Mouse (Mus musculus) CH12.LX (cell line): ENCODE data around the gene Chpf2. TPM values are rescaled to one million over a fixed set of nuclear protein-coding genes. Genes with fewer than 3 reads are reported as not detected.

ENCODE experiments used
- DNase-seq: peaks from one replicate; pipeline ENCODE4 v3.0.0-alpha.2; 2013; ENCODE audit errors: extremely low read depth
- H3K27ac ChIP-seq: 2 replicates; pipeline ENCODE4 v1.5.1; 2012; ENCODE audit warnings: low read depth, mild to moderate bottlenecking, control low read depth, moderate library complexity; ENCODE audit not compliant: insufficient read depth
- H3K27me3 ChIP-seq: replicated peaks from 2 replicates; pipeline ENCODE3; 2012; ENCODE audit warnings: inconsistent platforms
- H3K36me3 ChIP-seq, 2 experiments: replicated peaks in 1 of 2; 2 replicates each; pipeline versions ENCODE3 to v1.6.1; 2012; ENCODE audit warnings: inconsistent platforms in 1 of 2, low read length in 1 of 2, mild to moderate bottlenecking in 1 of 2, mixed read lengths in 1 of 2, moderate library complexity in 1 of 2; ENCODE audit not compliant: control insufficient read depth in 1 of 2, insufficient read depth in 1 of 2
- H3K4me1 ChIP-seq, 2 experiments: 2 replicates each; pipeline ENCODE4 v1.6.1; 2012; ENCODE audit warnings: inconsistent platforms in 1 of 2, moderate library complexity in 1 of 2; ENCODE audit not compliant: insufficient read depth in 2 of 2, control insufficient read depth in 1 of 2
- H3K4me2 ChIP-seq: 2 replicates; pipeline ENCODE4 v1.6.1; 2012; ENCODE audit warnings: low read depth, mild to moderate bottlenecking, control low read depth; ENCODE audit not compliant: poor library complexity, insufficient read depth, severe bottlenecking
- H3K4me3 ChIP-seq, 3 experiments: fragments of 150-350 bp in 1 of 3; sonication (generic) in 1 of 3; replicated peaks in 1 of 3; 2 replicates each; pipeline versions ENCODE3 to v1.5.1; 2011 to 2012; ENCODE audit warnings: low read depth in 2 of 3, low read length in 2 of 3, mild to moderate bottlenecking in 2 of 3, moderate library complexity in 2 of 3, control low read depth in 1 of 3, improper control_type of control experiment in 1 of 3, inconsistent platforms in 1 of 3, mixed read lengths in 1 of 3; ENCODE audit not compliant: poor library complexity in 1 of 3
- H3K79me2 ChIP-seq: replicated peaks from 2 replicates; pipeline ENCODE4 v1.6.1; 2012; ENCODE audit warnings: mild to moderate bottlenecking, moderate library complexity; ENCODE audit not compliant: control insufficient read depth, poor library complexity, insufficient read depth, severe bottlenecking; ENCODE audit errors: extremely low read depth
- H3K9ac ChIP-seq: 2 replicates; pipeline ENCODE4 v1.6.1; 2012; ENCODE audit warnings: low read depth, mild to moderate bottlenecking, control low read depth, moderate library complexity; ENCODE audit not compliant: insufficient read depth
- H3K9me3 ChIP-seq: replicated peaks from 2 replicates; pipeline ENCODE3; 2012; ENCODE audit warnings: low read length, inconsistent platforms, mixed read lengths
- CHD1 ChIP-seq: IDR thresholded peaks from 2 replicates; pipeline ENCODE4 v1.6.1; 2012; ENCODE audit warnings: low read depth, low read length, improper control_type of control experiment, inconsistent platforms
- E2F4 ChIP-seq: IDR thresholded peaks from 2 replicates; pipeline ENCODE4 v1.6.1; 2011; ENCODE audit warnings: low read depth, low read length, improper control_type of control experiment; ENCODE audit not compliant: insufficient replicate concordance
- ETS1 ChIP-seq: conservative IDR thresholded peaks from 2 replicates; pipeline ENCODE4 v1.6.1; 2012; ENCODE audit warnings: low read depth, mild to moderate bottlenecking, inconsistent platforms, low read length, improper control_type of control experiment, moderate library complexity
- IRF4 ChIP-seq: IDR thresholded peaks from 2 replicates; pipeline ENCODE4 v1.6.1; 2014; ENCODE audit warnings: low read depth, mild to moderate bottlenecking, inconsistent platforms, low read length, improper control_type of control experiment
- JUN ChIP-seq: IDR thresholded peaks from 2 replicates; pipeline ENCODE4 v1.6.1; 2011; ENCODE audit warnings: low read depth, mild to moderate bottlenecking, low read length, improper control_type of control experiment, moderate library complexity; ENCODE audit not compliant: insufficient read depth
- MAX ChIP-seq: IDR thresholded peaks from 2 replicates; pipeline ENCODE4 v1.6.1; 2011; ENCODE audit warnings: low read length, improper control_type of control experiment
- MAZ ChIP-seq: IDR thresholded peaks from 2 replicates; pipeline ENCODE4 v1.6.1; 2012; ENCODE audit warnings: low read depth, mild to moderate bottlenecking, inconsistent platforms, low read length, improper control_type of control experiment, moderate library complexity
- MEF2A ChIP-seq: IDR thresholded peaks from 2 replicates; pipeline ENCODE4 v1.6.1; 2014; ENCODE audit warnings: low read depth, mild to moderate bottlenecking, inconsistent platforms, low read length, improper control_type of control experiment, borderline replicate concordance
- MYC ChIP-seq: IDR thresholded peaks from 2 replicates; pipeline ENCODE4 v1.6.1; 2011; ENCODE audit warnings: low read depth, mild to moderate bottlenecking, improper control_type of control experiment, low read length
- NELFE ChIP-seq: IDR thresholded peaks from 2 replicates; pipeline ENCODE4 v1.6.1; 2011; ENCODE audit warnings: low read depth, low read length, improper control_type of control experiment
- NRF1 ChIP-seq: IDR thresholded peaks from 2 replicates; pipeline ENCODE4 v1.6.1; 2014; ENCODE audit warnings: low read depth, mild to moderate bottlenecking, inconsistent platforms, low read length, improper control_type of control experiment, moderate library complexity
- POLR2A ChIP-seq: IDR thresholded peaks from 2 replicates; pipeline ENCODE4 v1.6.1; 2011; ENCODE audit warnings: low read depth, mild to moderate bottlenecking, improper control_type of control experiment, low read length
- POLR2AphosphoS2 ChIP-seq: IDR thresholded peaks from 2 replicates; pipeline ENCODE4 v1.6.1; 2011; ENCODE audit warnings: low read depth, low read length, improper control_type of control experiment
- RAD21 ChIP-seq: IDR thresholded peaks from 2 replicates; pipeline ENCODE4 v1.6.1; 2011; ENCODE audit warnings: low read depth, mild to moderate bottlenecking, low read length, improper control_type of control experiment, moderate library complexity
- SIN3A ChIP-seq: IDR thresholded peaks from 2 replicates; pipeline ENCODE4 v1.6.1; 2012; ENCODE audit warnings: low read length, improper control_type of control experiment, inconsistent platforms
- SMC3 ChIP-seq: IDR thresholded peaks from 2 replicates; pipeline ENCODE4 v1.6.1; 2011; ENCODE audit warnings: low read depth, low read length, improper control_type of control experiment
- TBP ChIP-seq: conservative IDR thresholded peaks from 2 replicates; pipeline ENCODE4 v1.6.1; 2011; ENCODE audit warnings: low read depth, low read length, improper control_type of control experiment
- USF2 ChIP-seq: conservative IDR thresholded peaks from 2 replicates; pipeline ENCODE4 v1.6.1; 2011; ENCODE audit warnings: low read depth, low read length, improper control_type of control experiment
- ZC3H11A ChIP-seq: IDR thresholded peaks from 2 replicates; pipeline ENCODE4 v1.6.1; 2012; ENCODE audit warnings: low read depth, mild to moderate bottlenecking, inconsistent platforms, low read length, improper control_type of control experiment
- ZKSCAN1 ChIP-seq: IDR thresholded peaks from 2 replicates; pipeline ENCODE4 v1.6.1; 2012; ENCODE audit warnings: low read depth, inconsistent platforms, low read length, improper control_type of control experiment, borderline replicate concordance
- dilution Hi-C: fragments of 300-500 bp; cut with MboI; formaldehyde crosslinking; loops from 2 replicates; pipeline ENCODE4 v1.14.3; 2020; ENCODE audit warnings: low sequenced_read_pairs; ENCODE audit not compliant: extremely low pct_unique_long_range_greater_than_20kb, extremely low pct_ligation_motif_present
- in situ Hi-C: fragments of 300-500 bp; cut with MboI; formaldehyde crosslinking; loops from 3 replicates; pipeline ENCODE4 v1.14.3; 2019; ENCODE audit warnings: low sequenced_read_pairs, low pct_ligation_motif_present, low pct_unique_long_range_greater_than_20kb, mixed read lengths
- polyA plus RNA-seq: library from polyadenylated mRNA; unstranded; fragments of >175 nt; gene quantifications from 2 replicates; pipeline ENCODE4 v1.2.1, GENCODE M21; 2012; ENCODE audit warnings: low read depth; ENCODE audit not compliant: insufficient read length
- total RNA-seq, 2 experiments: library from RNA; depleted of rRNA; stranded (reverse); fragments of 300-350 nt in 1 of 2; fragments of >200 nt in 1 of 2; gene quantifications; 2 replicates each; pipeline ENCODE4 v1.2.3; 2012 to 2014

Gene Chpf2
- total and polyA plus RNA-seq, 3 experiments: 11.2 to 22.8 (median 20.4) TPM

- in situ Hi-C loops (no loop called here), dilution Hi-C loops (no loop called here)
- Histone ChIP-seq H3K36me3 (no peaks in the 10 kb centered on the region), H3K27ac (no peak overlapping the region), H3K4me2 (peak overlapping the region; percentile 24; the same call in 1 of the 2 replicates), H3K27me3 (peaks cover 83% of the 10 kb centered on the region), H3K4me1 (peaks cover 7 to 8% of the 10 kb centered on the region in 2 experiments; a peak in 3 of 4 replicates), H3K9ac (no peak overlapping the region), H3K79me2 (no peaks in the 10 kb centered on the region), H3K9me3 (peaks cover 3% of the 10 kb centered on the region), H3K4me3 (no peak overlapping the region)
- TF ChIP-seq NRF1: 0 out of 2 replicates have a peak, but pooled peaks have one; percentile 32
- no peak for TF ChIP-seq MYC
- no peak for DNase-seq
These were observed 15.6 kb downstream of the Chpf2 start for GRCm38 (mm10) chr5:24601911-24602750.

GRCm38 (mm10) chr5:24602751-24603343 lies 16.3 kb downstream of the Chpf2 start:
- TF ChIP-seq CHD1 (no peak), ETS1 (no peak), SMC3 (no peak), POLR2AphosphoS2 (no peak), MAX (no peak), NELFE (no peak), ZC3H11A (no peak), JUN (no peak), MAZ (no peak), POLR2A (no peak), IRF4 (no peak), RAD21 (no peak), E2F4 (no peak), USF2 (no peak), SIN3A (no peak), TBP (no peak), ZKSCAN1 (no peak), MEF2A (no peak)
- TF ChIP-seq, all 38 proteins: peak for 0
- Histone ChIP-seq H3K36me3 (no peaks in the 10 kb centered on the region), H3K79me2 (no peaks in the 10 kb centered on the region), H3K27ac (no peak overlapping the region), H3K4me3 (no peak overlapping the region), H3K27me3 (peaks cover 89% of the 10 kb centered on the region), H3K9me3 (peaks cover 3% of the 10 kb centered on the region), H3K9ac (no peak overlapping the region), H3K4me1 (peaks cover 7 to 11% of the 10 kb centered on the region in 2 experiments; a peak in 3 of 4 replicates), H3K4me2 (no peak overlapping the region)
- dilution Hi-C loops (no loop called here), in situ Hi-C loops (no loop called here)
- no peak for DNase-seq
